Mouse (Mus musculus) G1E (cell line): ENCODE data around the gene Hsd17b12.

Source experiments
- CTCF ChIP-seq: IDR thresholded peaks from 2 replicates; pipeline ENCODE4 v1.5.1; 2012; ENCODE audit warnings: low read depth, low read length, inconsistent platforms, mixed read lengths
- GATA1 ChIP-seq: IDR thresholded peaks from 2 replicates; pipeline ENCODE4 v1.6.1; 2012; ENCODE audit warnings: borderline replicate concordance, low read length, inconsistent platforms, mixed read lengths
- GATA2 ChIP-seq: IDR thresholded peaks from 2 replicates; pipeline ENCODE4 v1.6.1; 2012; ENCODE audit warnings: low read depth, low read length, inconsistent platforms, borderline replicate concordance
- POLR2AphosphoS5 ChIP-seq: IDR thresholded peaks from 2 replicates; pipeline ENCODE4 v1.6.1; 2012; ENCODE audit warnings: low read depth, low read length, inconsistent platforms; ENCODE audit not compliant: insufficient replicate concordance

- no peak for TF ChIP-seq CTCF
- no peak for TF ChIP-seq GATA2
- TF ChIP-seq GATA1: no peak
- TF ChIP-seq POLR2AphosphoS5: no peak
These were observed 19.5 kb upstream of the Hsd17b12 start for GRCm38 (mm10) chr2:94177294-94177693.
